Mouse (Mus musculus): ENCODE measurements at regions not wholly inside any gene's neighbourhood (a gene's known extent, or its start where the extent isn't known, plus 50 kb on each side); places are given as distances from the start of the nearest gene placed in this dataset.
A peak's percentile ranks its signal among the peaks of the same experiment; 100 is the strongest.

DNA sequence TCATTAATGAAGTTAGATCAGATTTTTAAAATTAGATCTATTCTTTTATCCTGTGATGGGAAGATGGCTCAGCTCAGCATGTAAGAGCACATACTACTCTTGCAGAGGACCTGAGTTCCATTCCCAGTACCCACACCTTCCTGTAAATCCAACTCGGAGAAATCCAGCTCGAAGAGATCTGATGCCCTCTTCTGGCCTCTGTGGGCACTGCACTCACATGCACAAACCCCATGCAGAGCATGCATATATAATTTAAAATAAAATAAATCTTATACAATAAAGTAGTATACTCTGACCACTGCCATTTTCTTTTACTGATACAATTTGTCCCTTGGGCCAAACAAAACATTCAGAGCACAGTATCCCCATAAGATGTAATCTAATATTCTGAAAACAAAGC is 245.2 kb downstream of the Prdm2 start:
- no peak for DNase-seq (ENCODE audit: low spot score in 2 of 2)

DNA sequence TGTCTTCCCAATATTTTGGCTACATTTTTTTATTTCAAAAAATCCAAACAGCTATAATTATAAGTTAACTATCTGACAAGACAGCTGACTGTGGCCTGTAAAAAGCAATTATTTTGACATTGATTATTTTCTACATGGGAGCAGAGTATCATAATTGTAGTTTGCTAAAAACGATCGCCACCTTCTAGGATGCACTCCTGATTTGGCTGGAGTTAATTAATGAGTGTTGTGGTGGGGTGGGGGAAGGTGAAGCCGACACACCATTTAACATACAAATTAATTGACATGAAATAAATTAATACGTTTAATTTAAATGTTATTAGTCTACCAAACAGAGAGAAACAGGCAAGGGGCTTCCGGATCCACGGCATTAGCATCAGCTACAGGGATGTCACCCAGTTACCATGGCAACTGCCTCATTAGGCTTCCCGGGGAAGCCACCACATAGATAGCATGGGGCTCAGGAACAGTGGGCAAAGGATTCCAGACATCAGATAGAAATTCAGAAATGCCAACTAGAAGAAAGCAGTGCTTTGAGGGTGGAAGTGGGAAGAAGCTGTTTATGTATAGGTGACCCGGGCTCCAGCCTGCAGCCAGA is 255.9 kb downstream of the Prdm2 start:
- DNase-seq (ENCODE audit: low spot score in 2 of 2) = peak; percentile 26 to 60

DNA sequence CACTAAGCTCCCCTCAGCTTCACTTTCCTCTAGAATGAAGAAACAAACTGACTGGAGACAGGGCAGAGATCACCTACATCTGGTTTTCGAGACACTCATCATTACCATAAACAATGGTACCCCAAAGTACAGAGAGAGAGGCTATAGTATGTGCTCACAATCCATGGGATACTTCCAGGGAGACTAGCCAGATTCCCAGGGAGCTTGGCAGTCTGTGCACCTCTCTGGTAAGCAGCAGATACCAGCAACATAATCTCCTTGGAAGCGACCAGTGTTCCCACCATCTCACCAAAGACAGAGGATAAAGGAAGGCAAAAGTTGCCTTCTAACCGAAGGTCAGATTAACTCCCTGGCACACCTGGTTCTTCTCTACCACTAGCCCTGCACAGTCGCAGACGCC is 256.4 kb downstream of the Prdm2 start:
- no peak for DNase-seq (ENCODE audit: low spot score in 2 of 2)

DNA sequence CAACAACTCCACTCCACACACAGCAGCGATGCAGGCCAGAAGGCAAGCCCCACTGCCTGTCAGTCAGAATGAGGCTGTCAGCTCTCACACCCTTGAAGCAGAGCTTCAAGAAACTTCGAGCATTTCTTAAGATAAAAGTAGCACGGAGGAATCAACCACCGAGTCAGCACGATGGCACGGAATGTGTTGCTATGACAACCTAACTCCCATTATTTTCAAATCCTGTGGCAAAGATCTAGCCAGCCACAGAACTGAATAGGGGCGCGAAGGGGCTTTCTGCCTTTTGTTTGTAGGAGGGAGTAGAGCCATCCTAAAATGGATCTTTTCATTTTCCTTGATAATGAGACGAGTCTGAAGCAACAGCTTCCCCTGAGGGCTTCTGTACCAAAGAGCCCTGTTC is 259.1 kb downstream of the Prdm2 start:
- no peak for DNase-seq (ENCODE audit: low spot score in 2 of 2)

DNA sequence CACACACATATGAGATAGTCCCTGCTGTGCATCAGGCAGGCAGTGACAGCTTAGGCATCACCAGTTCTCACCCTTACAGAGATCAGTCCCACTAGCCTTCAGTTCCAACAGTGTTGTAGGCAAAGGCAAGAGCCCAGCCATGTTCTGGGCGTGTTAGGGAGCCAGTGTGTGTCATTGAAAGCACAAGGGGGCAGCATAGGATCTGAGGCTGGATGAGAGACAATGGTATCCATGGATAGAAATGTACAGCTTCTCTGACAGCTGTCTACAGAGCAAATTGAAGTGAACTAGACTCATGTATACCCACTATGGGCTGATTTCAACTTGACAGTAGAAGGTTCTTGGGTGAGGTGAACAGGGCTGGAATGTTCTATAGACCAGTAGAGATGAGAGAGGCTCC is 259.9 kb downstream of the Prdm2 start:
- DNase-seq (ENCODE audit: low spot score in 2 of 2) = no peak

DNA sequence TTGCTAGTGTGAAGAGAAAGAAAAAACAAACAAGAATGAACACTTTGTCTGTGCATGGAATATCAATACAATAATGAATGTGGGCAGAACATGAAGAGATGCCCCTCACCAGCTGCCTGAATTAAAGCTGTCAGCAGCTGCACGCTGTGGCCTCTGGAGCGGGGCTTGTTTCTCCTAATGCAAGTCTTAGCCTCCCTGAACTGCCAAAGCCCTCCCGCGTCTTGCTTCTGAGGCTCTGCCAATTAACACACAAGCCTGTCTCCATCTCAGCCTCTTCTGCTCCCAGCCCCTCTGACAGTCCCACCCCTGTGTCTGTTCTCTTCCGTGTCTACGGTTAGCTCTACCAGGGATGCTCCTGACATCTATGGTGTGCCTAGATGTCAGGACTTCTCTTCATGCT is 265.1 kb downstream of the Prdm2 start:
- DNase-seq (ENCODE audit: low spot score in 2 of 2) = no peak

DNA sequence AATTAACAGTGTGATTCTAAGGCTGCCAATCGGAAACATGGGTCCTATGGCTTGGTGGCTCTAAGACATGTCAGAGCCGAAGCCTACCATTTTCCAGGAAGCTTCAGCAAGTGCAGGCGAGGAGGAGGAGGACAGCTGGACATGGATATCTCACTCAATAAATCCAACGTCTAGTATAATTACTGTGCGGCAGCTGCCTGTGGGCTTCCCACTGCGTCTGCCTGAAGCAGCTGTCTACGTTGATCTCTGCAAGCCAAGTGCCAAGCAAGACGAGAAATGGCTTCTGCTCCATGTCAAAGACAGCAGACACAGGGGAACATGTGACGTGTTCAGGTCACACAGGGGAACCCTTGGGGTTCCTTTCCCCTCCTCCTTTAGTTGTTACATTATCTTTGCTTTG is 279.2 kb downstream of the Prdm2 start:
- DNase-seq (ENCODE audit: low spot score in 2 of 2) = peak in 1 of 2 experiments; percentile 27

DNA sequence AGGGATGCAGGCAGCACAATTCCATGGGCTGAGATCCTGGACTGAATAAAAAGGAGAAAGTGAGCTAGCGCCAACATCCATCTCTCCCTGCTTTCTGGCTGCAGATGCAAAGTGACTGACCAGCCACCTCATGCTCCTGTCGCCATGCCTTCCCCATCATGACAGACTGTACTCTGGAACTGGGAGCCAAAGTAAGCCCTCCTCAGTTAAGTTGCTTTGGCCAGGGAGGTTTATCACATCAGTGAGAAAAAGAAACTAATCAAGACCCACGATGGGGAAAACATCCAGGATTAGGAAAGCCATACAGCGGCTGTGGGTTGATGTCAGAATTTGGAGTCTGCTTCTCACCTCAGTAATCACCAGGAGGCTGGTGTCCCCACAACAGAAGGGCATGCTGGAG is 283.6 kb downstream of the Prdm2 start:
- no peak for DNase-seq (ENCODE audit: low spot score in 2 of 2)

DNA sequence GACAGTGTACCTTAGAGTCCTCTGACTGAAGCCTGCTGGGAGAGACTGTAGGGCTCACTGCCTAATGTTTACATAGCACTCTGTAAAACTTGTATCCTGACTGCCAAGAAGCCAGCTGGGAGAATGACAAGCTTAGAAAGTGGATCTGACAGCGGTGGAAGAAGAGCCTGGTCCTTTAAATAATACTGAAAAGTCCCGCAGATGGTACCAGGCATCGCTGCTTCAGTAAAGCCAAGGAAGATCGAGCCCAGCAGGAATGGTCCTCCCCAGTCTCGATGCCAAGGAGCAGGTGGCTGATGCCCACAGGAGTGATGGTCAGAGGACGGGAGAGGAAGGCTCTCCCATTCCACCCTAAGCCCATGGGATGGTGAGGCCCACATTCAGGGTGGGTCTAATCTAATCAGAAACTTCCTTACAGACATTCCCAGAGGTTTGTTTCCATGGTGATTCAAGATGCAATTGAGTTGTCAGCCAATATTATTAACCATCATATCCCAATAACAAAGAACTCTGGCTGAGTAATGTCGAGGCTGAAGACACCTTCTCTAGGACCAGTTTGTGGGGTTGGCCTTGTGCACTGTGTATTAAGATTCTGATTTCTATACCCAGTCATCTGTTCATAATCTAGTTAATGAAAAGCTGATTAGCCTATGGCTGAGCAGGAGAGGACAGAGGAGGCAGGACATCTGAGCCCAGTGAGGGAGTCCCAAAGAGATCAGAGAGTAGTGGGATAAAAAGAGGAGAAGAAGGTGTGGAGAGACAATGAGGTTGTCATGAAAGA is 285.3 kb downstream of the Prdm2 start:
- DNase-seq (ENCODE audit: low spot score in 2 of 2) = peak in 1 of 2 experiments; percentile 20

DNA sequence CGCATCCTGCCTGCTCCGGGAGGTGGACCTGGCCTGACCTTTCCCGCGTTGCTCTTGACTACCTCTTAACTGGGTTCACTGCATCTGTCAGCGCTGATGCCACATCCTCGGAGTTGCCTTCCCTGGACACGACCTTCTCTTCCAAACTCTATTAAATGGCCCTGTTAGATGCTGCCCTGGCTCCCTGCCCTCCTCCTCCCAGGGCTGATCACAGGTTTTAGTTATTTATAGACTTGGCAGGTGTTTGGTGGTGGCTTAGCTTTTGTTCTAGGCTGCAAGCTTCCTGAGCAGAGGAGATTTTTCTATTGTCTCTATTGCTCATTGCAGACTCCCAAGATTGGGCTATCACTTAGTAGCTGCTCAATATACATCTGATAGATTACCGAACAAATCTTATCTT is 287.7 kb downstream of the Prdm2 start:
- DNase-seq (ENCODE audit: low spot score in 2 of 2) = no peak

DNA sequence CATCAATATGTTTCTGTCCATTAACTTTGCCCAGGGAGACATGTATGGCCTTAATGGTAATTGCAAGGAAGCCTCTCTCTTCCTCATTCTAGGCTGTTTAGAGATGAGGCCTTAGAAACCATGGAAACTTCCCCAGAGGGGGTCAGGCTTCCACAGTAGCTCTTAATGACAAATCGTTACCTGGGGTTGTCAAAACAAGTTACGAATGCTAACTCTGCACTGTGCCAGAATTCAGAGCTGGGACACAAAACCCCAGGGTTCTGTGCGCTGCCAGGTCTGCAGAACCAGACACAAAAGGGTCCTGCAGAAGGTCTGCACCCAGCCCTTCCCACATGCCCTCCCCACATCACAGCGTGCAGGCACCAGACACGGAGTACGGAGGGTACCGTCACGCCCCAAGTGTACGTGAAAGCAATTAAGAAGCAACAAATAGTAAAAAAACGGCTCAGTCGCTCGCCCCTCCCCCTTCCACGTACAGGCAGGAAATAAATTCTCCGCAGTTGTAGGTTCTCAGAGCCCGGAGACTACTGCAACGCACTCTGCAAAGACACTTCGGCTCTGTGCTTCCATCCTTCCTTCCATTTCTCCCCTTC is 303.3 kb downstream of the Prdm2 start:
- no peak for DNase-seq (ENCODE audit: low spot score in 2 of 2)

DNA sequence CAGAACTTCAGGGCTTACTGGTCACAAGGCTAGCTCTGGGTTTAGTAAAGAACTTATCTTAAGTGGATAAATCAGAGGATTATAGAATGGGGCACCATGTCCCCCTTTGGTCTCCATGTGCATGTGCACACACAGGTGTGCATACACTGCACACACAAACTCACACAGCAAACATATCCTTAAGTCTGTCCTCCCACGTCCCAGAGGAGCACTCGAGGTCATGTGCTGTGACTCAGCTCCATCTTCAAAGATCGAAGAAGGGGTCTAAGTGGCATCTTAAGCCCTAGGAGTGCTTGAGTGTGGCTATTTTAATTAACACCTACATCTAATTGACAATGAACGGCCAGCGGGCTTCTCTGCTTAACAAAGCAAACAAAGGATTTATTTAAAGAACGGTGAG is 304.0 kb downstream of the Prdm2 start:
- no peak for DNase-seq (ENCODE audit: low spot score in 2 of 2)

DNA sequence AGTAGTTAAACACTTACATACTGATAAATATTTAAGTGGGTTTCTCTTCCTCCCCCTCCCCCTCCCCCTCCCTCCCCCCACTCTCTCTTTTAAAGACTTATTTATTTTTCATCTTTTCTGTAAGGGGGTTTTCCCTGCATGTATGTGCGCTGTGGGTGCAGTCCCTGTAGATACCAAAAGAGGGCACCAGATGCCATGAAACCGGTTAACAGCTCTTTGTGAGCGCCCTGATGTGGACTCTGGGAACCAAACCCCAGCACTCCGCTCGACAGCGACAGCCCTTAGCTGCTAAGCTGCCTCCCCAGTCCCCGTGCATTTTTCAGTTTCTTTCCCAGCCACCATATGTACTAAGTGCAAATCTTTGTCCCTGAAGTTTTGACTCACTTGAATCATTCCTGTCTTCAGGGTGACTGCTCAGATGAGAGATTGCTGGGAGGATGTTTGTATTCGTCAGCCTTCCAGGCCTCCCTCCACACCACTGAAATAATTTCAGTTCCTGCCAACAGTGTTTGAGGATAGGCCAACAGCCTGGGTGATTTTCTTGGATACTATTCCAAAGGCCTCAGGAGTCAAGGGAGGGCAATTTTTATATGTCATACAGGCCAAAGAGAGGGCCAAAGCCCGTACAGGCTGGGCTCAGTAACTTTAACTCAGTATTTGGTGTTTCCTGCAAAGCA is 309.3 kb downstream of the Prdm2 start:
- DNase-seq (ENCODE audit: low spot score in 2 of 2) = no peak

DNA sequence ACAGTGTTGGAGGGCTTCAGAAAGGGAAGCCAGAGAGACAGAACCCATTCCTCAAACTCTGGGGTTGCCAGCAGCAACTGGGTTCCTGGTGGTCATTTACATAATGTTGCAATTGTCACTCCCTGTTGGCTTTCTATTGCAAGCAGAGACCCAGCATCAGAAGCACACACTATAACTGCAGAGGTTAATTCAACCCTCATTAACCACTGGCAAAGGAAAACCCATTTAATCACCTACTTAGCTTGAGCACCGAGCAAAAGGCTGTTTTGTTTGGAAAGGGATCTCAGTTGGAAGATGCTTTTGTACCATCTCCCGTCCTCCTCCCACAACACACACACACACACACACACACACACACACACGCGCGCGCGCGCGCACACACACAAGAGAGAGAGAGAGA is 312.0 kb downstream of the Prdm2 start:
- DNase-seq (ENCODE audit: low spot score in 2 of 2) = no peak

DNA sequence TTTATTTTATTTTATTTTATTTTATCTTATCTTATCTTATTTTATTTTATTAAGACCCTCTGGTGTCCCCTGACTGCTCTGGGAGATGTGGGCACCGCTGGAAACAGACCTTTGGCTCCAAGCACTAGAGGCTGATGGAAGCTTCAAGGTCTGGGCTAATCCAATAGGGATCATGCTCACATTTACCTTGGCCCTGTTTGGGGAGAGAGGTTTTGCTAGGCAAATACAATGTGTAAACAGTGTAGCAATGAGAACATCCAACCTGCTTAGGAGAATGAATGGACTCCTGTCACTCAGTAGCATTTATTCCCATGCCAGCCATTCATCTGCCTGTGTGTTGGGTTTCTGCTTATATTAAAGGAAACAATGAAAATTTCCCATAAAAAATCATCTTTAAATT is 313.8 kb downstream of the Prdm2 start:
- DNase-seq (ENCODE audit: low spot score in 2 of 2) = no peak

DNA sequence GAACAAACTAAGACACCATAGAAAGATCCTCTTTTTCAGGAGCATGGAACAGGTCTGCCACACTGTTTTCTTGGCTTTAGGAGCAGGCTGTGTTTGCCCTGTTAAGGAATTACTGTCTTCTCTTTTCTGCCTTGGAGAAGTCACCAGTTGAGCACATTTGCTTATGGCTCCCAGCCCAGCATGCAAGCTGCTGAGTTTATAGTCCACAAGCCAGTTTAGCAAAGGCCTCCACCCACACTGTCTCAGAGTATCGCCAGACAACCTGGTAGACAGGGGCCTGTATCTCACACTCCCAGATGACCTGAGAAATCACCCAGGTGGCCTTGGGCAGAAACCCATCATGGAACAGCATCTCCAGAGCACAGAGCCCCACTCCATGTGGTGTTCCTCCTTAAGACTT is 322.1 kb downstream of the Prdm2 start:
- no peak for DNase-seq (ENCODE audit: low spot score in 2 of 2)

DNA sequence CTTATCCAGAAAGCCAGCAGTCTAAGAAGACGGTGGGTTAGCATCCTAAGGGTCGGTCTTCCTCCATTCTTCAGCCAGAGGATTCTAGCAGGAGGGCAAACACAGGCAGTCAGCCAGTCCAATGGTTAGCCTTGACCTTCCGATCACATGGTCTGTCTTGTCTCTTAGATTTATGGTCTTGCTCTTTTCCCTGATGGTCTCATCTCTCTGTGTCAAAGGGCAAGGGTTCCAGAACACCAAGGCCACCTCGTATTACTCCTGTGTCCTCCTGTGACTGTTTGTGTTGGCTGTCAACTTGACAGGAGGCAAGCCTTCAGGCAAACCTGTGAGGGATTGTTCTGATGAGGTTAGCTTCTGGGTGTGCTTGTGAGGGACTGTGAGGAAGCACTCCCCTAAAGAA is 323.9 kb downstream of the Prdm2 start:
- DNase-seq (ENCODE audit: low spot score in 2 of 2) = no peak

DNA sequence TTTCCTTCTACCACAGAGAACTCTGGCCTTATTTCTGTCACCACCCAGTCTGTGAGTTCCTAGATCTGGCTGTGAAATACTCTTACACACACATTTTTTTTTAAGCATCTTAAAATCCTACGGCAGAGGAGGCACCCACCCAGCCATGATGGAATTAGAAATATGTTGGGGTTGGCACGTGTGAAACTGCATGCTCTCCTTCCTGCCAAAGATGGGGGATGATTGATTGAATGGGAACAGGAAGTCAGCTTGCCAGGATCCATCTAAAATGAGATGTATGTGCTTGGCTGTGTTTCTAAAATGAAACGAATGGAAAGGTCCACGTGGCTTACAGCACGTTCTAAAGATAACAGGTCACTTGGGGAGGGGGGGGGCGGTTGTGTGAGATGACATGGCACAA is 324.9 kb downstream of the Prdm2 start:
- peak in 1 of 2 experiments; percentile 40 for DNase-seq (ENCODE audit: low spot score in 2 of 2)

DNA sequence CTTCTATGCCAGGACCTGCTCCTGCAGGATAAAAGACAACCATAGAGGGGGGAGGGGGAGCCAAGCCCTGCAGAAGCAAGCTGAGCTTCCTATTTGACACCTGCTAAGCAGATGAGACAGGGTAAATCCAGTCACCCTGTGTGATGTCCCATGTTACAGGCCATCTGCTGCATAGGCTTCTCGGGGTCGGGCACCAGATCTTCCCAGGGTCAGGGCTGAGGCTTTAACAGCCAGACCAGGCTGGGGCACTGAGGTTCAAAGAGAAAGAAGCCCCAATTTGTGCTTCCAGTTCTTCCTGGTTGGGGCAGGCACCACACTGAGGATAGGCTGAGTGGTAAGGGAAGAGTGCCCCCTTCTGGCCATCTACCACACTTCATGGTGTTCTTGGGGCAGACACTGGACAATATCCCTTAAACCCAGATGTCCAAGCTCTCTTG is 332.5 kb downstream of the Prdm2 start:
- DNase-seq (ENCODE audit: low spot score in 2 of 2) = peak; percentile 61 to 67

DNA sequence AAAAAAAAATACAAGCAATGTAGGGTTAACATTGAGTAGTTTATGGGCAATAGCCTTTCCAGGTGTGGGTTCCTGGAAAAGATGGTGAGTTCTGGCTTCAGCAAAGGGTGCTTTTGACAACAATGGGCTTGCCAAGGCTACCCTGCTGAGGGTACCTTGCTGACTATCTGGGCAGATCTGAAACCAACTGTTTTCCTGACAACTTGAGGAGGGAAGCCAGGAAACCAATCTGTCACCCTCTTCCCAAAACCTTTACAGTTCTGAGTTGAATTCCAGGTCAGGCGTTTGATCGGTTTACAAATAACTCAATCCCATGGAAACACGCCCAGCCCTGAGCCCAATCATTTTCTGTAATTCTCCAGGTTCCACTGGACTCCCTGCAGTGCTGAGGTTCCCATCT is 336.6 kb downstream of the Prdm2 start:
- peak in 1 of 2 experiments; percentile 44 for DNase-seq (ENCODE audit: low spot score in 2 of 2)

DNA sequence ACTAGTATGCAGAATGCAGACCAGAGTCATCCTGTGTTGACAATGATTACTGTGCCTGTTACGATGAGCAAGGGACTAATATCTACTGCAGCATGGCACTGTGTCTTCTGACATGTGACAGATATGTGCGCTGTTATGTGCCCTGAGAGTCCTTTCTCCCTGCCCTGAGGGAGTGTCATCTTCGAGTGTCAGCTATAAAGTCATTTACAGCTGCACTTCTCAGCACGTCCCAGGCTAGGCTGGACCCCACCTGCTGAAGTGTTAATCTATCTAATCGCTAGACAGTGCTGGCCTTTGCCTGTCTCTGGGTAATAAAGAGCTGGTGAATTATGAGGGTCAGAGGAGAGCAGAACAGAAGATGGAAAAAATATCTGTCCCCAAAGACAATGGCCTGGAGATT is 337.7 kb downstream of the Prdm2 start:
- no peak for DNase-seq (ENCODE audit: low spot score in 2 of 2)

DNA sequence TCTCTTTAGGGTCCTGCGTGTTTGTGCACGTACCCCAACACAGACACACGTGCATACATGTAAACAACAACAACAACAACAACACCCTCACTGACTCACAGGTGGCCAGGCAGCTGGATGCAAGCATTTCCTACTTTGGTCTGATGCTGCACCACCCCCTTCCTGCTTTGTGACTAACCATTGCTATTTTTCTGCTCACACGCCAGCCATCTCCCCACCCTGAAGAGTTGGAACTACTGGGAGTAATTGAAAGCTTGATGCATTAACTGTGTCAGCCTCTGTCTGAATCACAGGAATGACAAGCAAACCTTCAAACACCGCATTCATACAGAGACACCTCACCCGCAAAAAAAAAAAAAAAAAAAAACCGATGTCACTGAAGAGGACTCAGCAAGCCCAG is 346.5 kb downstream of the Prdm2 start:
- DNase-seq (ENCODE audit: low spot score in 2 of 2) = no peak
